Mouse (Mus musculus) E14TG2a.4 (cell line): ENCODE data around the gene Ehd1.

Source experiments
- CTCF ChIP-seq: conservative IDR thresholded peaks from 2 replicates; pipeline ENCODE4 v1.5.1; 2014; ENCODE audit warnings: low read length
- NANOG ChIP-seq: IDR thresholded peaks from 2 replicates; pipeline ENCODE4 v1.6.1; 2014; ENCODE audit warnings: borderline replicate concordance, low read length, mixed read lengths
- POU5F1 ChIP-seq: IDR thresholded peaks from 2 replicates; pipeline ENCODE4 v1.6.1; 2014; ENCODE audit warnings: low read length, borderline replicate concordance

- TF ChIP-seq CTCF (no peak), POU5F1 (peak; percentile 65; the same call in 1 of the 2 replicates), NANOG (no peak)
These were observed 37.8 kb upstream of the Ehd1 start for GRCm38 (mm10) chr19:6238740-6239139.
